Mouse (Mus musculus): ENCODE results near the gene Gm2431.

Gene Gm2431

GRCm38 (mm10) chr7:142211559-142211958 is 46.6 kb downstream of the Gm2431 start, which contains the start of gene Gm7579:
Gene Gm7579 (plus strand): TSS chr7:142211859.
- DNase-seq (ENCODE audit: low read depth, low spot score): no peak
